Mouse (Mus musculus): ENCODE measurements around the gene Gcm1. TPM values are rescaled to one million over a fixed set of nuclear protein-coding genes. Genes with fewer than 3 reads are reported as not detected.

The Gcm1 gene
- total RNA-seq (2018; cell fraction: chromatin; rRNA removed), result not detected
- under 1 TPM in 5 of 26 experiments, not detected in 21; 0.05 to 0.08 (median 0.06) TPM for total RNA-seq (2018; cell fraction: cytosol; rRNA removed)
- total RNA-seq (2018; cell fraction: nucleus; rRNA removed), result under 1 TPM in 1 of 26 experiments, not detected in 25; 0.41 TPM
- polyA plus RNA-seq (2018), result not detected in 3 replicates

- no peak within 1 kb of the TSS for H3K4me3 ChIP-seq (ENCODE audit: inconsistent target)
- no peaks in the 10 kb centered on the region for H3K79me2 ChIP-seq (ENCODE audit: inconsistent target)
- H3K36me3 ChIP-seq (ENCODE audit: inconsistent target), result no peaks in the 10 kb centered on the region
- 0 out of 2 replicates have a peak within 1 kb of the TSS, but pooled peaks have one; percentile 1 for H3K27ac ChIP-seq
- WGBS (ENCODE audit: missing documents), result 86% methylated on average over 3 of the region's 3 CpGs
These were observed at the start of gene Gcm1 for GRCm38 (mm10) chr9:78051677-78052076. Gene Gcm1 (plus strand): TSS chr9:78051924.

DNA sequence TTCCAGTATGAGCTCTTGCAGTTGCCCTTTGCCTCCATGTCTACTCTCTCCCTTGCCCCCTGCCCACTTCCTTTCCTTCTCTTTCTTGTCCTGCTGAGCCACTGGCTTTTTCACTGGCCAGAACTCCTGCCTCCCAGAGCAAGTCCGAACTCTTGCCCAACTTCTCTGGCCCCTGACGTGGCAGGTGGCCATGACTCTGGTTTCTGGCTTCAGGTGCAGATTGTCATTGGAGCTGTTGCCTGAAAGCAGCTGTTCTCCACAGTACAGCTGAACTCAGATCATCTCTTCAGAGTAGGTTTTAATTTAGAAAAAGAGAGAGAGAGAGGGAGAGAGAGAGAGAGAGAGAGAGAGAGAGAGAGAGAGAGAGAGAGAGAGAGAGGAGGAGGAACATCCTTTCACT, 48.4 kb upstream of the Gcm1 start:
- no peaks in the 10 kb centered on the region for H3K79me2 ChIP-seq (ENCODE audit: inconsistent target)
- no peak overlapping the region for H3K27ac ChIP-seq
- 78% methylated on average over 2 of the region's 2 CpGs for whole genome bisulfite sequencing (ENCODE audit: missing documents)
- H3K36me3 ChIP-seq (ENCODE audit: inconsistent target), result no peaks in the 10 kb centered on the region
- no peak overlapping the region for H3K4me3 ChIP-seq (ENCODE audit: inconsistent target)

- 43% methylated on average over 3 of the region's 3 CpGs for whole genome bisulfite sequencing (ENCODE audit: missing documents)
- Histone ChIP-seq H3K36me3 (ENCODE audit: inconsistent target) (no peaks in the 10 kb centered on the region), H3K4me3 (ENCODE audit: inconsistent target) (no peak overlapping the region), H3K27ac (no peak overlapping the region), H3K79me2 (ENCODE audit: inconsistent target) (no peaks in the 10 kb centered on the region)
These were observed 46.2 kb upstream of the Gcm1 start for GRCm38 (mm10) chr9:78005481-78005880.

- Histone ChIP-seq H3K36me3 (ENCODE audit: inconsistent target) (no peaks in the 10 kb centered on the region), H3K27ac (no peak overlapping the region), H3K79me2 (ENCODE audit: inconsistent target) (no peaks in the 10 kb centered on the region), H3K4me3 (ENCODE audit: inconsistent target) (no peak overlapping the region)
- WGBS (ENCODE audit: missing documents), result 51% methylated on average over 19 of the region's 19 CpGs
These were observed 45.3 kb upstream of the Gcm1 start for GRCm38 (mm10) chr9:78006209-78007001.

GRCm38 (mm10) chr9:78009382-78009781, 42.3 kb upstream of the Gcm1 start:
- no peak overlapping the region for H3K4me3 ChIP-seq (ENCODE audit: inconsistent target)
- WGBS (ENCODE audit: missing documents), result 83% methylated on average over 7 of the region's 7 CpGs
- H3K27ac ChIP-seq, result no peak overlapping the region
- no peaks in the 10 kb centered on the region for H3K79me2 ChIP-seq (ENCODE audit: inconsistent target)
- no peaks in the 10 kb centered on the region for H3K36me3 ChIP-seq (ENCODE audit: inconsistent target)

DNA sequence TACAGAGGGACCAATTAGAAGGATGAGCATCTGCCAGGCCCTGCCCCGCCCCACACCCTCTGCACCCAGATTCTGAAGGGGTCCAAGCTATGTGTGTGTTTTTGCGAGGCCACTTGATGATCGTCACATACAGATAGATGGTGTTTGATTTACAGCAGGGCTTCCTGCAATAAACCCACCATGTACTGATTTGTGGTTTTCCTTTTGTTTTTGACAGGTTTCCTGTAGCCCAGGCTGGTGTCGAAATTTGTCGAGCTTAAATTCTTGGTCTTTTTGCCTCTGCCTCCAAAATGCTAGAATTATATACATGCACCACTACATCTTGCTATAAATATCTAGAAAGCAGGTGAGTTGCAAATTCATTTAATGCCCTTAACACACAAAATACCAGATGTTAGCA, 41.5 kb upstream of the Gcm1 start:
- H3K36me3 ChIP-seq (ENCODE audit: inconsistent target), result no peaks in the 10 kb centered on the region
- WGBS (ENCODE audit: missing documents), result 26% methylated on average over 5 of the region's 5 CpGs
- no peak overlapping the region for H3K27ac ChIP-seq
- H3K79me2 ChIP-seq (ENCODE audit: inconsistent target), result no peaks in the 10 kb centered on the region
- H3K4me3 ChIP-seq (ENCODE audit: inconsistent target), result no peak overlapping the region

- H3K79me2 ChIP-seq (ENCODE audit: inconsistent target), result no peaks in the 10 kb centered on the region
- no peak overlapping the region for H3K4me3 ChIP-seq (ENCODE audit: inconsistent target)
- no peaks in the 10 kb centered on the region for H3K36me3 ChIP-seq (ENCODE audit: inconsistent target)
- H3K27ac ChIP-seq, result no peak overlapping the region
- 31% methylated on average over 10 of the region's 10 CpGs for WGBS (ENCODE audit: missing documents)
These were observed 41.0 kb upstream of the Gcm1 start for GRCm38 (mm10) chr9:78010707-78011106.

GRCm38 (mm10) chr9:78012066-78012465, 39.7 kb upstream of the Gcm1 start:
- Histone ChIP-seq H3K79me2 (ENCODE audit: inconsistent target) (no peaks in the 10 kb centered on the region), H3K4me3 (ENCODE audit: inconsistent target) (no peak overlapping the region), H3K36me3 (ENCODE audit: inconsistent target) (no peaks in the 10 kb centered on the region), H3K27ac (no peak overlapping the region)
- WGBS (ENCODE audit: missing documents), result 70% methylated on average over 3 of the region's 4 CpGs

GRCm38 (mm10) chr9:78012681-78013080, 39.0 kb upstream of the Gcm1 start:
- H3K36me3 ChIP-seq (ENCODE audit: inconsistent target), result no peaks in the 10 kb centered on the region
- H3K4me3 ChIP-seq (ENCODE audit: inconsistent target), result no peak overlapping the region
- WGBS (ENCODE audit: missing documents), result 82% methylated on average over 5 of the region's 5 CpGs
- H3K27ac ChIP-seq, result no peak overlapping the region
- H3K79me2 ChIP-seq (ENCODE audit: inconsistent target), result no peaks in the 10 kb centered on the region

- H3K79me2 ChIP-seq (ENCODE audit: inconsistent target), result no peaks in the 10 kb centered on the region
- H3K36me3 ChIP-seq (ENCODE audit: inconsistent target), result no peaks in the 10 kb centered on the region
- no peak overlapping the region for H3K4me3 ChIP-seq (ENCODE audit: inconsistent target)
- H3K27ac ChIP-seq, result no peak overlapping the region
- 44% methylated on average over 1 of the region's 1 CpGs for WGBS (ENCODE audit: missing documents)
These were observed 37.9 kb upstream of the Gcm1 start for GRCm38 (mm10) chr9:78013813-78014212.

- WGBS (ENCODE audit: missing documents), result 90% methylated on average over 7 of the region's 7 CpGs
These were observed 35.9 kb upstream of the Gcm1 start for GRCm38 (mm10) chr9:78015816-78016215.

DNA sequence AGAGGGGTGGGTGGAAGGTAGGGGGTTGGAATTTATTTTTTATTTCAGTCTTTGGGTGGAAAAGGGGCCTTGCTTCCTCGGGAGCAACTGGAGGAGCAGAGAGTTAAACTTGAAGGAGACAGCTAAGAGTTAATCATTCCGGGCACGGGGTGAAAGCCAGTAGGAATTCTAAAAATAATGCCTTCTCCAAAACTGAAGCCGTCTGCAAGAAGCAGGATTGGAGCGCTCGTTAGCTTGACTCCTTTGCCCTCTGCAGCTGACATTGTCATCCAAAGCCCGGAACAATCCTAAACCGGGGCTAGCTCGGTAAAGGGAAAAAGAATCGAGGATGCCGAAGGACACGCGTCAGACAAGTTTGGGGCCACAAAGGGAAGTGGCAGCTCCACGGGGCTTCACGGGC, 35.4 kb upstream of the Gcm1 start:
- no peak overlapping the region for H3K27ac ChIP-seq
- no peaks in the 10 kb centered on the region for H3K36me3 ChIP-seq (ENCODE audit: inconsistent target)
- no peaks in the 10 kb centered on the region for H3K79me2 ChIP-seq (ENCODE audit: inconsistent target)
- 87% methylated on average over 13 of the region's 15 CpGs for whole genome bisulfite sequencing (ENCODE audit: missing documents)
- H3K4me3 ChIP-seq (ENCODE audit: inconsistent target), result no peak overlapping the region

More at GRCm38 (mm10) chr9:78015816-78016215, 35.9 kb upstream of the Gcm1 start:
- H3K4me3 ChIP-seq (ENCODE audit: inconsistent target), result no peak overlapping the region
- no peak overlapping the region for H3K27ac ChIP-seq
- no peaks in the 10 kb centered on the region for H3K36me3 ChIP-seq (ENCODE audit: inconsistent target)
- H3K79me2 ChIP-seq (ENCODE audit: inconsistent target), result no peaks in the 10 kb centered on the region

GRCm38 (mm10) chr9:78021256-78021655, 30.5 kb upstream of the Gcm1 start:
- Histone ChIP-seq H3K27ac (no peak overlapping the region), H3K79me2 (ENCODE audit: inconsistent target) (no peaks in the 10 kb centered on the region), H3K4me3 (ENCODE audit: inconsistent target) (no peak overlapping the region), H3K36me3 (ENCODE audit: inconsistent target) (no peaks in the 10 kb centered on the region)
- 82% methylated on average over 9 of the region's 9 CpGs for WGBS (ENCODE audit: missing documents)

DNA sequence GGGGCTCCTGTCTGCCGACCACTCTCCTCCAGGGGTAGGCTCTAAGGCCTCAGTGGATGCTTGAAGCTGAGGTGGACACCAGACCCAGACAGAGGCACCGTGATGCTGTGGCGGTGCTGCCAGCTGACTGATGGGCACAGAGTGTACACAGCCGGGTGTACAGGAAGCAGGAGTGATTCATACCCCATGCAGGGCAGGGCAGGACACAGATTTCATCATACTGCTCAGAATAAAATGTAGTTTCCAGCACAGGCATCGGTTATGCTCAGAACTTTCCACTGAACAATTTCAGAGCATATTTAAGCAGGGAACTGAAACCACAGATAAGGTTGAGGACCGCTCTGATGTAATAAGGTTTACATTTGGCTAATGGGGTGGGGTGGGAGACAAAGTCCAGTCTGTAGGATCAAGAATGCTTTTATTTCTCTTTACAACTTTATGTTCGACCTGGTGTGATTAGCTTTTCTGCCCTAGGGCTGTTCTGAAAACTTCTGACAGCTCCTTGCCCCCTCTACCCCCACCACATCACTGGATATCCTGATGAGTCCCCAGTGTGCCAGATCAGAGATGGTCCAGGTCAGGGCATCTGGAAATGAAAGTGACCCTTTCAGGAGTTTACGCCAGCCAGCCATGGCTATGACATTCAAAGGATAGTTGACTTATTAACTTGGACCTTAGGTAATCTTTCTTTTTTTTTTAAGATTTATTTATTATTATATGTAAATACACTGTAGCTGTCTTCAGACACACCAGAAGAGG, 29.4 kb upstream of the Gcm1 start:
- 33% methylated on average over 8 of the region's 8 CpGs for WGBS (ENCODE audit: missing documents)
- H3K4me3 ChIP-seq (ENCODE audit: inconsistent target), result no peak overlapping the region

DNA sequence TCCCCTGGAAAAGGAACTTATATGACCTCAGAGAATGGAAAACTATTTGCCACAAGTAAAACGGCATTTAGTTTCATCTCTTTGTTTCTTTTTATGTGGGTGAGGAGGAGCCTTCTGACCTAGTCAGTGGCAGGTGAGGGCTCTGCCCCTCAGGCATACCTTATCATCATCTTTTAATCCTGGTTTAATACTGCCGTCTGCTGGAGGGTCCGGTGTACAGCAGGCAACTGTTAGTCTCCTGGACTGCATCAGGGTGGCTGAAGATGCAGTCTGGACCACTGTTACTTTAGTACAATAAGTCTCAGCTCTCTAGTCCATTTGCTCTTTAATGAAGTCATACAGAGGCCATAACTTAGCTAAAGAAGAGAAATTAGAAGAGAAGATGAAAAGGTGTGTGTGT, 26.9 kb upstream of the Gcm1 start:
- Histone ChIP-seq H3K36me3 (ENCODE audit: inconsistent target) (no peaks in the 10 kb centered on the region), H3K27ac (no peak overlapping the region), H3K4me3 (ENCODE audit: inconsistent target) (no peak overlapping the region), H3K79me2 (ENCODE audit: inconsistent target) (no peaks in the 10 kb centered on the region)
- 28% methylated on average over 3 of the region's 3 CpGs for WGBS (ENCODE audit: missing documents)

More for the DNA sequence above, 29.4 kb upstream of the Gcm1 start:
- Histone ChIP-seq H3K79me2 (ENCODE audit: inconsistent target) (no peaks in the 10 kb centered on the region), H3K27ac (peak overlapping the region; percentile 39), H3K36me3 (ENCODE audit: inconsistent target) (no peaks in the 10 kb centered on the region)
